Comparison of ENCODE assay signal across 9 mouse cellular contexts in the genomic region with DNA sequence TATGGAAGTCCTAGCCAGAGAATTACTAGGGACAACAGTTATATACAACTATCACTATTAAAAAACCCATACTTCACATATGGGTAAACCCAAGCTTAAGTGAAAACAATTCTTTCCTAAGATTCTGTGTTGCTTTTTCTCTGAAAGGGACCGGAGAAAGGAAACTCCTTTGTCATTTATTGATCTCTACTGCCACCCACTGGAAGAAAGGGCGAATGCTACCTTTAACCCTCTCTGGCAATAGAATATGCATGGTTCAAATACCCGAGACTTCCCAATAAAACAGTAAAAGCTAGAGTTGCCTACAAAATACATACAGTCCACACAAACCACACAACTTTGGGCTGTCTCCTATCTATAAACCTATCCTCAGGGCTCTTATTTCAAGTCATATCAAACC. TPM values are rescaled to one million over a fixed set of nuclear protein-coding genes. Genes with fewer than 3 reads are reported as not detected.
DNase-seq lines count a peak whose midpoint lies in the region; ATAC-seq lines count a peak whose summit lies in the region.
"Had no signal": no experiment of that assay in that cellular context is flagged by ENCODE, and none has a peak within 500 bp of the region (broad histone marks: within the 10 kb centered on the region; RNA-seq: fewer than 3 reads in every experiment).

No protein-coding gene starts in this region.

- no peak overlapping the region for H3K9ac ChIP-seq in liver, embryonic 12.5 days

- no peak overlapping the region for H3K4me2 ChIP-seq in liver, embryonic 12.5 days

- no peak overlapping the region for H3K27ac ChIP-seq in liver, embryonic 12.5 days
- H3K27ac ChIP-seq: macrophage had no signal

- H3K4me3 ChIP-seq in liver, embryonic 12.5 days: no peak overlapping the region
- peak overlapping the region; percentile 23 for H3K4me3 ChIP-seq in megakaryocyte, embryonic 14.5 days (replicated peaks)

- ATAC-seq in liver, embryonic 12.5 days: no peak
- peak; percentile 90 for ATAC-seq in erythroid progenitor cell, adult 5-6 weeks (replicated peaks; ENCODE audit: low FRiP score, poor library complexity, severe bottlenecking)

- H3K36me3 ChIP-seq in liver, embryonic 12.5 days: no peaks in the 10 kb centered on the region
- no peaks in the 10 kb centered on the region for H3K36me3 ChIP-seq in megakaryocyte, embryonic 14.5 days (replicated peaks; ENCODE audit: low read length)

- H3K9me3 ChIP-seq in liver, embryonic 12.5 days (replicated peaks): no peaks in the 10 kb centered on the region
- no peaks in the 10 kb centered on the region for H3K9me3 ChIP-seq in megakaryocyte, embryonic 14.5 days

- peaks cover 15% of the 10 kb centered on the region; the same call in 1 of the 2 replicates for H3K27me3 ChIP-seq in liver, embryonic 12.5 days (replicated peaks)
- H3K27me3 ChIP-seq in megakaryocyte, embryonic 14.5 days (replicated peaks): peaks cover 9% of the 10 kb centered on the region

- no peaks in the 10 kb centered on the region for H3K4me1 ChIP-seq in liver, embryonic 12.5 days
- H3K4me1 ChIP-seq in megakaryocyte, embryonic 14.5 days: no peaks in the 10 kb centered on the region

- 11% methylated on average over 3 of the region's 3 CpGs for WGBS in liver, embryonic 12.5 days (ENCODE audit: insufficient replicate concordance)

- DNase-seq in liver: peak; percentile 51
- DNase-seq in brain, adult 2 months (ENCODE audit: low read depth, low spot score): peak; percentile 54
- DNase-seq in hindlimb bud, embryonic 11.5 days (ENCODE audit: extremely low spot score, low read depth, low spot score): peak; percentile 35
- peak; percentile 35 for DNase-seq in left cerebral cortex, adult 11 months (ENCODE audit: low spot score)
- peak; percentile 24 to 63 for DNase-seq in spleen, postnatal 10 days (ENCODE audit: low spot score in 2 of 2)

RNA-seq across cellular contexts. Expression of gene Ace2, which starts 40.6 kb away (rescaled TPM):
- not detected in 2 replicates for polyA plus RNA-seq in liver, embryonic 12.5 days (2016; fragmentation: Nextera tagmentation; extraction: Ambion mirVana)
- total RNA-seq in erythroid progenitor cell, adult 5-6 weeks (2015; ENCODE audit: low replicate concordance): not detected in 2 replicates
- not detected in 2 replicates for total RNA-seq in erythroid progenitor cell, adult 5-6 weeks (2017; ENCODE audit: low replicate concordance)
- polyA plus RNA-seq in megakaryocyte, embryonic 14.5 days (2012; ENCODE audit: insufficient read depth, low replicate concordance): 0.02 TPM in 1 of 2 replicates, not detected in the other
- polyA plus RNA-seq: macrophage had no signal
